Mouse (Mus musculus) bone marrow macrophage, adult 2 months (primary cell): Measurements from ENCODE around the gene Kat2a.

ENCODE experiments used
- CTCF ChIP-seq: IDR thresholded peaks from 2 replicates; pipeline ENCODE4 v1.5.1; 2012; ENCODE audit warnings: low read depth, mild to moderate bottlenecking, low read length, moderate library complexity
- POLR2A ChIP-seq: IDR thresholded peaks from 2 replicates; pipeline ENCODE4 v1.6.1; 2012; ENCODE audit warnings: mild to moderate bottlenecking, low read depth, low read length, borderline replicate concordance

DNA sequence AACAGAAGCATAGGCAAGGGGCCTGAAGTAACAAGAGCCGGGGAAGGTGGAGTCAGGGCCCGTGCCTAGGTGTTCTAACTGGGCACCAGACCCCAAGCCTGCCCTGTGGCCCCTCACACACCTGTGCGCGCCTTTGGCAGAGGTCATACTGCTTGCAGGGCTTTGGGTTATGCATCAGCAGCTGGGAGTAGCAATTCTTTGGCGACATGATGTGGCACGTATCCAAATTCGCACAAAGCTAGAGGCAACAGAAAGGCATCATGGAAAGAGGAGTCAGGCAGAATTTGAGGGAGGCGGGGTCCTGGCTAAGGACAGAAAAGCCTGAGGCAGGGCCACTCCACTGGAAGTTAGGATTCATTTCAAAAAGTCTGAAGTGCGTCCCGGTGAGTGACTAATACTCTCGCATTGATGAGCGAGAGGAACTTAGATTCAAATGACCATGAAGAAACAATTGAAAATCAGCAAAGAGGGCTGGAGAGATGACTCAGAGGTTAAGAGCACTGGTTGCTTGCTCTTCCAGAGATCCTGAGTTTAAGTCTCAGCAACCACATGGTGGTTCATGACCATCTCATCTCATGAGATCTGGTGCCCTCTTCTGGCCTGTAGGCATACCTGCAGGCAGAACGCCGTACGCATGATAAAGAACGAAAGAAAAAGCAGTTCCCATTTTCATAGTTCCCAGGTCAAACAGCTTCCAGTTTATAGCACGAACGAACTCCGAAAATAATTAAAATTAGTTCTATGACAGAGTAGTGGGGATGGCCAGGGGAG is 10.0 kb downstream of the Kat2a start:
- no peak for TF ChIP-seq POLR2A
- no peak for TF ChIP-seq CTCF
